Mouse (Mus musculus) intestine, postnatal 0 days (tissue): ENCODE data around the gene Sept9. TPM values are rescaled to one million over a fixed set of nuclear protein-coding genes. Genes with fewer than 3 reads are reported as not detected.

Source experiments
- ATAC-seq: fragments of 200-750 bp; cut with Nextera tagmentation; 2 replicates; pipeline ENCODE4 v1.8.0; 2017; ENCODE audit warnings: mild to moderate bottlenecking, moderate TSS enrichment, moderate library complexity
- H3K27ac ChIP-seq: fragments of 300-500 bp; sonication (generic); 2 replicates; pipeline ENCODE4 v1.5.1; 2014; ENCODE audit warnings: mild to moderate bottlenecking, low read depth, low read length, moderate library complexity
- H3K27me3 ChIP-seq: fragments of 300-500 bp; sonication (generic); replicated peaks from 2 replicates; pipeline ENCODE4 v1.6.1; 2014; ENCODE audit warnings: low read length, mixed read lengths; ENCODE audit not compliant: control insufficient read depth, insufficient read depth
- H3K36me3 ChIP-seq: fragments of 300-500 bp; sonication (generic); 2 replicates; pipeline ENCODE4 v1.6.1; 2014; ENCODE audit warnings: mild to moderate bottlenecking, moderate library complexity; ENCODE audit not compliant: control insufficient read depth, insufficient read depth
- H3K4me1 ChIP-seq: fragments of 300-500 bp; sonication (generic); replicated peaks from 2 replicates; pipeline ENCODE4 v1.6.1; 2014; ENCODE audit warnings: antibody characterized with exemption, low read length, mixed read lengths; ENCODE audit not compliant: control insufficient read depth, insufficient read depth
- H3K4me2 ChIP-seq: fragments of 300-500 bp; sonication (generic); replicated peaks from 2 replicates; pipeline ENCODE4 v1.6.1; 2014; ENCODE audit warnings: low read depth, mild to moderate bottlenecking, moderate library complexity
- H3K4me3 ChIP-seq: fragments of 300-500 bp; sonication (generic); 2 replicates; pipeline ENCODE4 v1.5.1; 2014; ENCODE audit warnings: low read depth, low read length
- H3K9ac ChIP-seq: fragments of 300-500 bp; sonication (generic); 2 replicates; pipeline ENCODE4 v1.6.1; 2014; ENCODE audit warnings: mild to moderate bottlenecking, low read depth, low read length
- H3K9me3 ChIP-seq: fragments of 300-500 bp; sonication (generic); 2 replicates; pipeline ENCODE4 v1.6.1; 2016; ENCODE audit warnings: mixed run types; ENCODE audit not compliant: control insufficient read depth
- CTCF ChIP-seq: sonication (generic); IDR thresholded peaks from 2 replicates; pipeline ENCODE4 v1.5.1; 2016; ENCODE audit warnings: low read depth, mild to moderate bottlenecking, control low read depth, antibody characterized with exemption, moderate library complexity
- WGBS: fragments of 180-500 bp; shearing (Covaris S2); extraction: QIAGEN DNeasy Blood & Tissue Kit; methylation state at CpG from one replicate; pipeline ENCODE4 v1.1.7; 2014; 5-methylcytosine and 5-hydroxymethylcytosine counted together
- polyA plus RNA-seq: library from polyadenylated mRNA; unstranded; fragments of >200 nt; fragmentation: Nextera tagmentation; extraction: Ambion mirVana; gene quantifications from 2 replicates; pipeline ENCODE4 v1.2.1, GENCODE M21; 2015

Gene Sept9
- polyA plus RNA-seq, 1 experiment from 2014 or later = 74.5 TPM

DNA sequence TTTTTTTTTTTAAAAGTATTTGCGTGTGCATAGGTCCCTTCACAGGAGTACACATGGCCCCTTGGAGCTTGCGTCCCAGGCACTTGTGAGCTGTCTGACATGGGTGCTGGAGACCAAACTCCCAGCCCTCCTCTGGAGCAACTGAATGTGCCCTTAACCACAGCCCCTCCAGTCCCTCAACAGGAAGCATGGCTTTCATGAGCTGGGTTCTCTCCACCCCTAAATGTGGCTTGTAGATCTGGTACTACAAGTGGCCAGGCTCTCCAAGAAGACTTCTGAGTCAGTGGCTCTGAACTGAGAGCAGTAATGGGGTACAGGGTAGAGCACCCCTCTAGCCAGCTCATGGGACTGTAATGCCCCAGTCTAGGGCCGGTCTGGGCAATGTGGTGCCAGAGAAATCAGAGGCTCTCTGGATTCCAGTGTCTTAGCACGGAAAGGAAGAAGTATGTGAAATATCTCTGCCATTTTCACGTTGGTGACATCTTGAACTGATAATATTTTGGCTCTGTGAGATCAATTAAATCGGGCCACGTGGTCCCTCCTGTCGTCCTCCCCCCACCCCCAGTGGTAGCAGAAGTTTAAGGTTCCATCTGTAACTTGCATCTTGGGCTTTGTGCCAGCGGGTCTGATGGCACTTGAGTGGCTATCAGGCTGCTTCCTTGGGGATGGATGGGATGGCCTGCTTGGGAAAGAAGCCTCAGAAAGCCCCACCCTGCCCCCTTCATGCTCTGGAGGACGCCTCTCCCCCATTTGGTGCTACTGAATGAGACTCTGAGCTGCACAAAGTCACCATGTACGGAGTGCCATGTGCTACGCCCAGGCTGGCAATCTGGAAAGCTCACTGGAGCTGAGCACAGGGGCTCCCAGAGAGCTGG is 130.9 kb downstream of the Sept9 start:
- no peaks in the 10 kb centered on the region for H3K27me3 ChIP-seq
- H3K36me3 ChIP-seq = no peaks in the 10 kb centered on the region
- H3K4me2 ChIP-seq = 0 out of 2 replicates have a peak overlapping the region, but pooled peaks have one; percentile 18
- H3K9me3 ChIP-seq = no peaks in the 10 kb centered on the region
- H3K9ac ChIP-seq = no peak overlapping the region
- H3K4me1 ChIP-seq = peaks cover 19% of the 10 kb centered on the region; the same call in 1 of the 2 replicates
- 60% methylated on average over 12 of the region's 12 CpGs for WGBS
- ATAC-seq = no peak
- peak overlapping the region; percentile 95; the same call in 1 of the 2 replicates for H3K27ac ChIP-seq
- no peak overlapping the region for H3K4me3 ChIP-seq
- TF ChIP-seq CTCF = no peak

DNA sequence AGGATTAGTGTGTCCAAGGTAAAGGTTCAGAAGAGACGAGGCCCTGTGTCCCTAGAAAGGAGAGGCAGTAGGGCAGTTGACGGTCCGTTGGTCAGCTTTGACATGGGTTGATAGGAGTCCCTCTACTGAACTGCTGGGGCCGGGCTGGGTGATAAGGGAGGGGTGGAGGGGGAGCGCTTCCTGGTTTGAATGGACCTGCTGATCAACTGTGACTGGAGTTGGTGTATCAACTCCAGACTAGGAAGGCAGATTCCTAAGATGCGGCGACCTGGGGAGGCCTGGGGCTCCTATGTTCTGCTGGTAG is 131.4 kb downstream of the Sept9 start:
- no peaks in the 10 kb centered on the region for H3K36me3 ChIP-seq

DNA sequence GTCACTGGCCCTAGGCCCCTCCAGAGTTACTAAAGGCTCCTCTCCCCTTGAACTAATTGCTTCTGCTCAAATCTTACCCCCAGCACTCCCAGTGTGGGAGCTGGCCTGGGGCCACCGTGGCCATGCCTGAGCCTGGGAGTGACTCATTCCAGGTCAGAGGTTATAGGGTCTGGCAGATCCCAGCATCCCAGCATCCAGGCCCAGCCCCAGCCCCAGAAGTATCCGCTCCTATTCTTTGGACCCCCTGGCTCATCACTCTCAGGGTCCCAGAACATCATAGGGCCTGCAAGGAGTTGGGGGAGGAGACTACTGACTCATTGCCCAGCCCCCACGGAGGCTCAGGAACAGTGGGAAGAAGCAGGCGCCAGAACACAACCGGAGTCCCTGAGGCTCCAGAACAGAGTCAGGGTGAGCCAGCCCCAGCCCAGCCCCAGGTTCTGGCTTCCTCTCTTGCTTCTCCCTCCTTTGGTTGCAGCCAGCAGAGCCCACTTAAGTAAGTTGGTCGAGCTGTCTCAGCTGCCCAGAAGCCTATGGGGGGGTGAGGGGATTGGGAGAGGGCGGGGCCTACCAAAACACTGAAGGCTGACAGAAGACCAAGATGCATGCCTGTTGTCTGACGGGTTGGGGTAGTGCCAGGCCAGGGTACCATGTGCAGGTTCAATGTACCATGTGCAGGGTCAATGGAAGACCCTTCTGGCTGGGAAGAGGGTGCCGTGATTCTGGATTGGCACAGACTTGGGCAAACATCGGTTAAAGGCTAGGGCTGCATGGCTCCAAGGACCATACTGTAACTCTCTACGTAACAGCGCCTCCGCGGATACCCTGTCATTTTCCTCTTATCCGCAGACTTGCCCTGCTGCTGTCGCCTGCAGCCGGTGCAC is 132.1 kb downstream of the Sept9 start:
- peaks cover 28% of the 10 kb centered on the region; the same call in 1 of the 2 replicates for H3K4me1 ChIP-seq

More for the DNA sequence above, 131.4 kb downstream of the Sept9 start:
- no peaks in the 10 kb centered on the region for H3K27me3 ChIP-seq
- H3K27ac ChIP-seq = 0 out of 2 replicates have a peak overlapping the region, but pooled peaks have one; percentile 95
- H3K4me3 ChIP-seq = no peak overlapping the region
- H3K4me1 ChIP-seq = peaks cover 25% of the 10 kb centered on the region; the same call in 1 of the 2 replicates
- WGBS = 28% methylated on average over 7 of the region's 7 CpGs
- ATAC-seq = no peak
- H3K9me3 ChIP-seq = no peaks in the 10 kb centered on the region
- no peak overlapping the region for H3K9ac ChIP-seq
- 0 out of 2 replicates have a peak overlapping the region, but pooled peaks have one; percentile 18 for H3K4me2 ChIP-seq
- TF ChIP-seq CTCF = no peak

DNA sequence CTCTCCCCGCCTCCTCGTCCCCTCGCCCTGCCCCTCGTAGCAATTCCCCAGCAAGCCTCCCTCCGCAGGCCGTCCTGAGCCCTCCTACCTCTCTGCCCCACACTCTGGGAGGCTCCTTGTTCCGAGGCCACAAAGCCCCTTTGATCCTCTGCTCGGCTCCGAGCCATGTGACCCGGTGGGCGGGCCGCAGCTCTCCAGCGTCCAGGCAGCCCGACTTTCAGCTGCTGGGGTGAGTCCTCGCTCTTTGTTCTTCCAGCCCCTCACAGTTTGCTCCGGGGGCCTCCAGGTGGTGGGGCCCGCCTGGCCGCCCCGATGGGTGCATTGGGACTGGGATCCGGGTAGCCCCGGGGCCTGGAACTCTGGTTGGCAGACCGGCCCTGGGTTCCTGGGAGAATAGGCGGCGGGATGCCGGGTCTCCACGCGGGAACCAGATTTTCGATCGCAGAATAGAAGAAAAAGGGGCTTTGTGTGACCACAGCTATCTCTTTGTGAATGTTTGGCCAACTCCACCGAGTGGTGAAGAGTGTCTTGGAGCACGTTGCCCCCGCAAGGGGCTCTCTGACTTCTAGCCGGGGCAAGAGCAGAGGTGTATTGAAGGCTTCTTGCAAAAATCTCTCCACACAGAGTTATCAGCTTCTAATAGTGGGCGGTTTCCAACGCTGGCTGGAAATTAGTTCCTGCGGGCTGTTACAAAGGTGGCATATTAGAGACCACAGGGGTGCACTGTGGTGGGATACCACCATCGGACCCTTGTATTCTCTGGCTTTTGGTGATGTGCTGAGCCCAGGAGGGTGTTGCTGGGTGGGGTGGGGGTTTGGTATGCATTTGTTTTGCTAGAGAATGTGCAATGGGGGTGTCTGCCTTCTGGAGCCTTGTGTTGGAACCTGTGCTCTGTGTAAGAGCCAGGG is 133.0 kb downstream of the Sept9 start:
- TF ChIP-seq CTCF = peak; percentile 8; the same call in 1 of the 2 replicates
- Histone ChIP-seq H3K9ac (peak overlapping the region; percentile 62), H3K27me3 (no peaks in the 10 kb centered on the region), H3K4me3 (peak overlapping the region; percentile 49), H3K4me1 (peaks cover 28% of the 10 kb centered on the region; the same call in 1 of the 2 replicates), H3K9me3 (no peaks in the 10 kb centered on the region), H3K27ac (peak overlapping the region; percentile 95), H3K36me3 (no peaks in the 10 kb centered on the region), H3K4me2 (peak overlapping the region; percentile 88)
- ATAC-seq = peak; percentile 24
- WGBS = 3% methylated on average over 37 of the region's 37 CpGs

More for the DNA sequence above, 132.1 kb downstream of the Sept9 start:
- WGBS = 4% methylated on average over 17 of the region's 17 CpGs
- Histone ChIP-seq H3K27ac (peak overlapping the region; percentile 95), H3K9ac (peak overlapping the region; percentile 62), H3K9me3 (no peaks in the 10 kb centered on the region), H3K4me2 (peak overlapping the region; percentile 88), H3K27me3 (no peaks in the 10 kb centered on the region), H3K4me3 (peak overlapping the region; percentile 49), H3K36me3 (no peaks in the 10 kb centered on the region)
- TF ChIP-seq CTCF = no peak
- no peak for ATAC-seq

DNA sequence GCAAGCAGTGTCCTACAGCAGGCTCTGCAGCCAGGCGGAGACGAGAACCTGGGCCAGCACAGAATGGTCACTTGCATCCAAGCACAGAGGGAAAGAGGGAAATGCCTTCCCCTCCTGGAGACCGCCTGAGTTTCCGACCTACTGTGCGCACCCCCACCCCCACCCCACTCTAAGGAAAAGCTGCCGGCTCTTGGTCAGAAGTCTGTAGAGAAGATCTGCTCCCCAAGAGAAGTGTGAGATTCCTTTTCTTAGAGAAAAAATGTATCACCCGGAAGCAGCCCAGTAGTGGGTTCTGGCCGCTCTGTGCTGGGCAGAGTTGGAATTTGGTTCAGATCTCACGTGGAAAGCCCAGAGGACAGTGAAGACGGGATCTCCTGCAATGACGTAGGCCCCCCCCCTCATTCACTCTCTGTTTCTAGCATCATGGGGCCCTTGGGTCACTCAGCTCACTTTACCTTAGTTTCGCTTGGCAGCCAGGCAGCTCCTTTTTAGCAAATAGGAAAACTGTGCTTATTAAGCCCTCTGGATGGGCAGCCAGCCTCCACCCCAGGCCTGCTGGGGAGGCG is 133.8 kb downstream of the Sept9 start:
- WGBS = 28% methylated on average over 13 of the region's 13 CpGs
- no peak for ATAC-seq

More for the DNA sequence above, 133.8 kb downstream of the Sept9 start:
- Histone ChIP-seq H3K36me3 (no peaks in the 10 kb centered on the region; the same call in 1 of the 2 replicates), H3K9ac (peak overlapping the region; percentile 62), H3K4me2 (peak overlapping the region; percentile 88), H3K4me3 (peak overlapping the region; percentile 49), H3K9me3 (no peaks in the 10 kb centered on the region), H3K27me3 (no peaks in the 10 kb centered on the region), H3K4me1 (peaks cover 31% of the 10 kb centered on the region), H3K27ac (peak overlapping the region; percentile 95)
- TF ChIP-seq CTCF = no peak
